Mouse (Mus musculus) ES-Bruce4 (cell line): ENCODE results near the gene Gm3327. TPM values are rescaled to one million over a fixed set of nuclear protein-coding genes. Genes with fewer than 3 reads are reported as not detected.
"Not testable (repeated sequence)": the region's sequence is repeated elsewhere in the genome, so short reads cannot be mapped to it uniquely, and the experiment has no call there.

Experiments
- H3K27ac ChIP-seq: 2 replicates; pipeline ENCODE4 v1.5.1; 2012; ENCODE audit warnings: low read length, inconsistent platforms; ENCODE audit not compliant: insufficient read depth
- H3K27me3 ChIP-seq: 2 replicates; pipeline ENCODE4 v1.6.1; 2012; ENCODE audit warnings: mild to moderate bottlenecking, low read length, inconsistent platforms; ENCODE audit not compliant: control insufficient read depth, poor library complexity, insufficient read depth, severe bottlenecking
- H3K36me3 ChIP-seq: 2 replicates; pipeline ENCODE4 v1.6.1; 2012; ENCODE audit warnings: inconsistent platforms, mild to moderate bottlenecking, low read length, moderate library complexity; ENCODE audit not compliant: control insufficient read depth, poor library complexity, insufficient read depth, severe bottlenecking
- H3K4me1 ChIP-seq: one replicate; pipeline ENCODE4 v1.8.1; 2011; ENCODE audit warnings: low read length; ENCODE audit not compliant: control insufficient read depth, insufficient read depth
- H3K4me3 ChIP-seq: 2 replicates; pipeline ENCODE4 v1.5.1; 2011; ENCODE audit warnings: low read depth, mild to moderate bottlenecking, low read length
- H3K9ac ChIP-seq: 2 replicates; pipeline ENCODE4 v1.6.1; 2012; ENCODE audit warnings: low read depth, mild to moderate bottlenecking, inconsistent platforms; ENCODE audit not compliant: poor library complexity, severe bottlenecking
- H3K9me3 ChIP-seq: replicated peaks from 2 replicates; pipeline ENCODE4 v1.6.1; 2012; ENCODE audit warnings: mild to moderate bottlenecking, low read length, inconsistent platforms; ENCODE audit not compliant: control insufficient read depth, poor library complexity, insufficient read depth, severe bottlenecking
- polyA plus RNA-seq: library from polyadenylated mRNA; stranded (reverse); fragments of >200 nt; gene quantifications from 2 replicates; pipeline ENCODE4 v1.2.4, GENCODE M21; 2011; ENCODE audit warnings: low read depth; ENCODE audit not compliant: missing spikeins, insufficient read depth, insufficient read length

Gene Gm3327
- not detected in 2 replicates for polyA plus RNA-seq

- not testable (repeated sequence) for H3K27ac ChIP-seq, H3K36me3 ChIP-seq, H3K4me1 ChIP-seq, H3K9me3 ChIP-seq, H3K9ac ChIP-seq, H3K4me3 ChIP-seq, H3K27me3 ChIP-seq
Measured at GRCm38 (mm10) chr14:44123551-44123950, at the start of gene Gm3327. TSS of gene Gm3327 (plus strand) at chr14:44123851.

GRCm38 (mm10) chr14:44077785-44078341 lies 45.8 kb upstream of the Gm3327 start:
- not testable (repeated sequence) for H3K36me3 ChIP-seq, H3K27me3 ChIP-seq, H3K9me3 ChIP-seq, H3K4me1 ChIP-seq, H3K4me3 ChIP-seq, H3K27ac ChIP-seq, H3K9ac ChIP-seq

- not testable (repeated sequence) for H3K36me3 ChIP-seq
Measured at GRCm38 (mm10) chr14:44086588-44086987, 37.1 kb upstream of the Gm3327 start.

GRCm38 (mm10) chr14:44087535-44087934 lies 36.1 kb upstream of the Gm3327 start:
- not testable (repeated sequence) for H3K36me3 ChIP-seq, H3K4me1 ChIP-seq, H3K9me3 ChIP-seq

More at GRCm38 (mm10) chr14:44086588-44086987, 37.1 kb upstream of the Gm3327 start:
- H3K9ac ChIP-seq, H3K4me3 ChIP-seq, H3K27me3 ChIP-seq, H3K27ac ChIP-seq, H3K9me3 ChIP-seq, H3K4me1 ChIP-seq: not testable (repeated sequence)

GRCm38 (mm10) chr14:44091524-44091923 lies 32.1 kb upstream of the Gm3327 start:
- not testable (repeated sequence) for H3K9ac ChIP-seq, H3K27ac ChIP-seq, H3K36me3 ChIP-seq, H3K27me3 ChIP-seq, H3K9me3 ChIP-seq, H3K4me3 ChIP-seq, H3K4me1 ChIP-seq

More at GRCm38 (mm10) chr14:44087535-44087934, 36.1 kb upstream of the Gm3327 start:
- not testable (repeated sequence) for H3K4me3 ChIP-seq, H3K27me3 ChIP-seq, H3K27ac ChIP-seq, H3K9ac ChIP-seq

- H3K4me1 ChIP-seq, H3K27ac ChIP-seq, H3K4me3 ChIP-seq, H3K9ac ChIP-seq, H3K36me3 ChIP-seq, H3K9me3 ChIP-seq, H3K27me3 ChIP-seq: not testable (repeated sequence)
Measured at GRCm38 (mm10) chr14:44094445-44094844, 29.2 kb upstream of the Gm3327 start.

- not testable (repeated sequence) for H3K4me3 ChIP-seq, H3K27me3 ChIP-seq, H3K9ac ChIP-seq, H3K4me1 ChIP-seq, H3K27ac ChIP-seq, H3K36me3 ChIP-seq, H3K9me3 ChIP-seq
Measured at GRCm38 (mm10) chr14:44100030-44100429, 23.6 kb upstream of the Gm3327 start.

GRCm38 (mm10) chr14:44102354-44102753 lies 21.3 kb upstream of the Gm3327 start, which contains the start of gene Ear2:
TSS of gene Ear2 (plus strand) at chr14:44102654.
- H3K9me3 ChIP-seq, H3K27me3 ChIP-seq, H3K4me1 ChIP-seq, H3K4me3 ChIP-seq, H3K27ac ChIP-seq, H3K36me3 ChIP-seq, H3K9ac ChIP-seq: not testable (repeated sequence)
